Mouse (Mus musculus): ENCODE data around the gene Itsn1. TPM values are rescaled to one million over a fixed set of nuclear protein-coding genes. Genes with fewer than 3 reads are reported as not detected.

Itsn1 gene
- polyA plus RNA-seq, 1 experiment from 2014 or later, result 55.5 TPM

- Histone ChIP-seq H3K9me3 (no peaks in the 10 kb centered on the region), H3K27ac (no peak overlapping the region), H3K27me3 (ENCODE audit: insufficient read depth, poor library complexity, severe bottlenecking) (no peaks in the 10 kb centered on the region), H3K4me1 (replicated peaks) (no peaks in the 10 kb centered on the region), H3K36me3 (peaks cover 94% of the 10 kb centered on the region), H3K4me3 (no peak overlapping the region)
- no peak for DNase-seq (ENCODE audit: low spot score)
- WGBS, result 94% methylated on average over 7 of the region's 7 CpGs
Observed at GRCm38 (mm10) chr16:91811339-91811738, 82.3 kb downstream of the Itsn1 start.

GRCm38 (mm10) chr16:91811876-91812275 is 82.8 kb downstream of the Itsn1 start:
- Histone ChIP-seq H3K36me3 (peaks cover 94% of the 10 kb centered on the region), H3K27me3 (ENCODE audit: insufficient read depth, poor library complexity, severe bottlenecking) (no peaks in the 10 kb centered on the region), H3K27ac (no peak overlapping the region), H3K9me3 (no peaks in the 10 kb centered on the region), H3K4me1 (replicated peaks) (no peaks in the 10 kb centered on the region), H3K4me3 (no peak overlapping the region)
- 93% methylated on average over 9 of the region's 9 CpGs for WGBS
- no peak for DNase-seq (ENCODE audit: low spot score)

- Histone ChIP-seq H3K36me3 (peaks cover 98% of the 10 kb centered on the region), H3K9me3 (peaks cover 3% of the 10 kb centered on the region; the same call in 1 of the 2 replicates), H3K27ac (no peak overlapping the region), H3K4me1 (replicated peaks) (no peaks in the 10 kb centered on the region), H3K4me3 (no peak overlapping the region), H3K27me3 (ENCODE audit: insufficient read depth, poor library complexity, severe bottlenecking) (no peaks in the 10 kb centered on the region)
- DNase-seq (ENCODE audit: low spot score), result no peak
- 92% methylated on average over 6 of the region's 6 CpGs for WGBS
Observed at GRCm38 (mm10) chr16:91813543-91813942, 84.5 kb downstream of the Itsn1 start.

- no peaks in the 10 kb centered on the region for H3K4me1 ChIP-seq (replicated peaks)
- H3K36me3 ChIP-seq, result peaks cover 98% of the 10 kb centered on the region
- peaks cover 5% of the 10 kb centered on the region; the same call in 1 of the 2 replicates for H3K9me3 ChIP-seq
- 95% methylated on average over 3 of the region's 3 CpGs for WGBS
- no peak overlapping the region for H3K4me3 ChIP-seq
- no peaks in the 10 kb centered on the region for H3K27me3 ChIP-seq (ENCODE audit: insufficient read depth, poor library complexity, severe bottlenecking)
- H3K27ac ChIP-seq, result no peak overlapping the region
- DNase-seq (ENCODE audit: low spot score), result no peak
Observed at GRCm38 (mm10) chr16:91815067-91815466, 86.0 kb downstream of the Itsn1 start.

GRCm38 (mm10) chr16:91820299-91820698 is 91.2 kb downstream of the Itsn1 start:
- WGBS, result 90% methylated on average over 8 of the region's 8 CpGs
- no peaks in the 10 kb centered on the region; the same call in 1 of the 2 replicates for H3K4me1 ChIP-seq (replicated peaks)
- H3K27ac ChIP-seq, result no peak overlapping the region
- H3K4me3 ChIP-seq, result no peak overlapping the region
- DNase-seq (ENCODE audit: low spot score), result no peak
- H3K36me3 ChIP-seq, result peaks cover 83% of the 10 kb centered on the region
- H3K9me3 ChIP-seq, result peaks cover 5% of the 10 kb centered on the region; the same call in 1 of the 2 replicates
- H3K27me3 ChIP-seq (ENCODE audit: insufficient read depth, poor library complexity, severe bottlenecking), result no peaks in the 10 kb centered on the region

GRCm38 (mm10) chr16:91822325-91822724 is 93.2 kb downstream of the Itsn1 start:
- no peak overlapping the region for H3K27ac ChIP-seq
- peaks cover 18% of the 10 kb centered on the region for H3K4me1 ChIP-seq (replicated peaks)
- WGBS, result 91% methylated on average over 7 of the region's 7 CpGs
- no peak overlapping the region for H3K4me3 ChIP-seq
- no peaks in the 10 kb centered on the region for H3K27me3 ChIP-seq (ENCODE audit: insufficient read depth, poor library complexity, severe bottlenecking)
- peaks cover 5% of the 10 kb centered on the region; the same call in 1 of the 2 replicates for H3K9me3 ChIP-seq
- peaks cover 72% of the 10 kb centered on the region for H3K36me3 ChIP-seq
- no peak for DNase-seq (ENCODE audit: low spot score)

- no peak for DNase-seq (ENCODE audit: low spot score)
- Histone ChIP-seq H3K4me3 (no peak overlapping the region), H3K4me1 (replicated peaks) (peaks cover 22% of the 10 kb centered on the region), H3K27me3 (ENCODE audit: insufficient read depth, poor library complexity, severe bottlenecking) (no peaks in the 10 kb centered on the region), H3K9me3 (peaks cover 5% of the 10 kb centered on the region; the same call in 1 of the 2 replicates), H3K27ac (no peak overlapping the region), H3K36me3 (peaks cover 72% of the 10 kb centered on the region)
- WGBS, result 93% methylated on average over 6 of the region's 6 CpGs
Observed at GRCm38 (mm10) chr16:91822759-91823158, 93.7 kb downstream of the Itsn1 start.

- H3K27ac ChIP-seq, result 0 out of 2 replicates have a peak overlapping the region, but pooled peaks have one; percentile 23
- H3K4me1 ChIP-seq (replicated peaks), result peaks cover 48% of the 10 kb centered on the region
- H3K27me3 ChIP-seq (ENCODE audit: insufficient read depth, poor library complexity, severe bottlenecking), result no peaks in the 10 kb centered on the region
- 64% methylated on average over 9 of the region's 9 CpGs for WGBS
- H3K36me3 ChIP-seq, result peaks cover 72% of the 10 kb centered on the region
- no peak for DNase-seq (ENCODE audit: low spot score)
- no peak overlapping the region for H3K4me3 ChIP-seq
- no peaks in the 10 kb centered on the region for H3K9me3 ChIP-seq
Observed at GRCm38 (mm10) chr16:91825774-91826325, 96.8 kb downstream of the Itsn1 start.

GRCm38 (mm10) chr16:91826893-91827292 is 97.8 kb downstream of the Itsn1 start:
- H3K36me3 ChIP-seq, result peaks cover 71% of the 10 kb centered on the region
- H3K9me3 ChIP-seq, result no peaks in the 10 kb centered on the region
- no peak for DNase-seq (ENCODE audit: low spot score)
- H3K4me3 ChIP-seq, result no peak overlapping the region
- H3K27me3 ChIP-seq (ENCODE audit: insufficient read depth, poor library complexity, severe bottlenecking), result no peaks in the 10 kb centered on the region
- 34% methylated on average over 2 of the region's 2 CpGs for WGBS
- H3K27ac ChIP-seq, result peak overlapping the region; percentile 59
- peaks cover 48% of the 10 kb centered on the region for H3K4me1 ChIP-seq (replicated peaks)

- Histone ChIP-seq H3K27ac (no peak overlapping the region; the same call in 1 of the 2 replicates), H3K4me3 (no peak overlapping the region), H3K4me1 (replicated peaks) (peaks cover 48% of the 10 kb centered on the region), H3K36me3 (peaks cover 66% of the 10 kb centered on the region), H3K9me3 (no peaks in the 10 kb centered on the region), H3K27me3 (ENCODE audit: insufficient read depth, poor library complexity, severe bottlenecking) (no peaks in the 10 kb centered on the region)
- WGBS, result 40% methylated on average over 5 of the region's 5 CpGs
- DNase-seq (ENCODE audit: low spot score), result no peak
Observed at GRCm38 (mm10) chr16:91827456-91827855, 98.4 kb downstream of the Itsn1 start.

GRCm38 (mm10) chr16:91828160-91828559 is 99.1 kb downstream of the Itsn1 start:
- peaks cover 59% of the 10 kb centered on the region for H3K36me3 ChIP-seq
- no peaks in the 10 kb centered on the region for H3K27me3 ChIP-seq (ENCODE audit: insufficient read depth, poor library complexity, severe bottlenecking)
- no peak overlapping the region for H3K4me3 ChIP-seq
- no peak overlapping the region for H3K27ac ChIP-seq
- DNase-seq (ENCODE audit: low spot score), result no peak
- no peaks in the 10 kb centered on the region for H3K9me3 ChIP-seq
- 75% methylated on average over 7 of the region's 7 CpGs for WGBS
- peaks cover 48% of the 10 kb centered on the region for H3K4me1 ChIP-seq (replicated peaks)

GRCm38 (mm10) chr16:91828603-91829002 is 99.5 kb downstream of the Itsn1 start:
- peaks cover 57% of the 10 kb centered on the region for H3K36me3 ChIP-seq
- no peaks in the 10 kb centered on the region for H3K9me3 ChIP-seq
- no peaks in the 10 kb centered on the region for H3K27me3 ChIP-seq (ENCODE audit: insufficient read depth, poor library complexity, severe bottlenecking)
- WGBS, result 63% methylated on average over 5 of the region's 5 CpGs
- no peak for DNase-seq (ENCODE audit: low spot score)
- no peak overlapping the region for H3K27ac ChIP-seq
- H3K4me3 ChIP-seq, result no peak overlapping the region
- peaks cover 48% of the 10 kb centered on the region for H3K4me1 ChIP-seq (replicated peaks)

GRCm38 (mm10) chr16:91829121-91829520 is 100.0 kb downstream of the Itsn1 start:
- Histone ChIP-seq H3K27me3 (ENCODE audit: insufficient read depth, poor library complexity, severe bottlenecking) (no peaks in the 10 kb centered on the region), H3K4me1 (replicated peaks) (peaks cover 48% of the 10 kb centered on the region)

More at GRCm38 (mm10) chr16:91829121-91829520, 100.0 kb downstream of the Itsn1 start:
- no peak for DNase-seq (ENCODE audit: low spot score)
- no peak overlapping the region for H3K27ac ChIP-seq
- H3K9me3 ChIP-seq, result no peaks in the 10 kb centered on the region
- 86% methylated on average over 5 of the region's 5 CpGs for WGBS
- H3K36me3 ChIP-seq, result peaks cover 57% of the 10 kb centered on the region
- no peak overlapping the region for H3K4me3 ChIP-seq
